Mouse (Mus musculus): Measurements from ENCODE around the gene Retreg3.
A peak's percentile ranks its signal among the peaks of the same experiment; 100 is the strongest.

Retreg3 gene

DNA sequence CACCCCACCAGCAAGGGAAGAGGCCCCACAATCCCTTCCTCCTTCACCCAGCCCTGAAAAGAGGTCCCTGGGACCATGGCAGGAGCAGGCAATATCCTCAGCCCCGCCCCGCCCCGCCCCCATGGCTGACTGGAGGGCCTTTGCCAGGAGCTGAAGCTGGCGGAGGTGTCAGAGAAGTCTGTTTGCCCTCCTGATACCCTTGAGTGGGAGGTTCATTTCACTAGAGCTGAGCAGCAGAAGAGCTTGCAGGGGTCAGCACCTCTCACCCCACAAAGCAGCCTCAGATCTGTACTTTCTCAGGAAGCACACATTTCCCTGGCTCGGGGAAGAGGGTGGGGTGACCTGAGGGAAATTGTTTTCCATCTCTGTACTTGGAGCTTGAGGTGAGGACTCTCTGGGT lies 61.0 kb downstream of the Retreg3 start:
- no peak for DNase-seq (ENCODE audit: extremely low read depth, insufficient read length, low spot score)

DNA sequence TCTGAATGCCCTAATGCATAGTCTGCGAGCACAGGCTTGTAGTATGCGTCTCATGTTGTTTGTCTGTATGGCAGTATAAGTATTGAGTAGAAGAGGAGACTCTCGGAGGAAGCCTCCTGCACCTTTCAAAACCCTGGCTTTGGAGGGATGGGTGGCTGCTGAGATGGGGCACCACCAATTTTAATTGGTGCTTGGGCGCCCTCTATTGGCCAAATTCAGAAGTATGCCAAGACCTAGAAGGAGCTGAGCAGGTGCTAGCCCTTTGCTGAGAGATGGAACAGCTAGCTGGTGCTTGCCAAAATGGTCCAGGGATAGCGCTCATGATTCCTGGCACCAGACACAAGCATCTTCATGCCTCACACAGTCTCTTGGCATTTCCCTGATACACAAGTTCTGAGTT lies 61.8 kb downstream of the Retreg3 start:
- no peak for DNase-seq (ENCODE audit: extremely low read depth, insufficient read length, low spot score)

DNA sequence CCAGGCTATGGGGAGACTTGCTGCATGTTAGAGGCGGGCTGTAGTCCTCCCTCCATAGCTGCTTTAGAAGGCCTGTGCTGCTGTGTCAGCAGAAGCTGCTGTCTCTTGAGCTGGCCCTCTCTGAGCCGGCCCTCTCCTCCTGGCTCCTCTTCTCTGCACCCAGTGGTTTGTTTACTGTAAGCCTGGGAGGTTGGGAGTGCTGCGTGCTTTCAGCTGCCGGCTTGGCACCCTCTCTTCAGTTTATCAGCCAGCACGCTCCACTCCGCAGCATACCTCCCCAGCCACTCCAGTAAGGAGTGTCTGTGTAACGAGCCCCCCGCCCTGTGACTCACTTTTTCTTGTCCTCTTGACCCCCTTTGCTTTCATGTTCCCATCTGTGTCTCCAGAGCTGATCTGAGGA lies 62.8 kb downstream of the Retreg3 start:
- DNase-seq (ENCODE audit: extremely low read depth, insufficient read length, low spot score) = no peak

DNA sequence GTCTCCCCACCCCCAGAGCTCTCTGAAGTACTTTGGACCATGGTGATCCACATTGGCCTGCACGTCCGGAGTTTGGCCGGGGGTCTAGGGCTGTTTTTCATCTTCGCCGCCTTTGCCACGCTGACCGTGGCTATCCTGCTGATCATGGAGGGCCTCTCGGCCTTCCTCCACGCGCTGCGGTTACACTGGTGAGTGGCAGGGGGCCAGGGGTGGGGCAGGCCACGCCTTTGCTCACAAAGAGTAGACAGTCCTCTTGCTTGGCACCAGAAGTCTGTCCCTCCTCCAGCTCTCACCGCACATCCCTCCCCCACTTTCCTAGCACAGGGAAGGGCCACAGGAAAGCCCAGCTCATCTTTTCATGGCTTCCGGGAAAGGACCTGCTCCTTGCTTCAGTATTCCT lies 64.3 kb downstream of the Retreg3 start:
- peak; percentile 66 for DNase-seq (ENCODE audit: extremely low read depth, insufficient read length, low spot score)

DNA sequence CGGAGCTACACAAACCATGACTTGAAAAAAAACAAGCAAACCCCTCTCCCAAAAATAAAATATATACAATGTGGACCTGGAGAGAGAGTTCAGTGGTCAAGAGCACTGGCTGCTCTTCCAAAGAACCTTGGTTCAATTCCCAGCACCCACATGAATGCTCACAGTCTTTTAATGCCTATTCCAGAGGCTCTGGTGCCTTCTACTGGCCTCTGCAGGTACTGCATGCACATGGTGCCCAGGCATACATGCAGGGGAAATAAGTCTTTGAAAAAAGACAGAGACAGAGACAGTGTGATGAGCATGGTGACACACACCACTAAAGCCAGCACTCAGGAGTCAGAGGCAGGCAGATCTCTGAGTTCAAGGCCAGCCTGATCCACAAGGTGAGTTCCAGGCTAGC lies 65.7 kb downstream of the Retreg3 start:
- no peak for DNase-seq (ENCODE audit: extremely low read depth, insufficient read length, low spot score)

- DNase-seq (ENCODE audit: extremely low read depth, insufficient read length, low spot score) = no peak
Measured at GRCm38 (mm10) chr11:101052751-101053473, 66.8 kb downstream of the Retreg3 start.

- no peak for DNase-seq (ENCODE audit: extremely low read depth, insufficient read length, low spot score)
Measured at GRCm38 (mm10) chr11:101051617-101052016, 68.1 kb downstream of the Retreg3 start.

- DNase-seq (ENCODE audit: extremely low read depth, insufficient read length, low spot score) = no peak
Measured at GRCm38 (mm10) chr11:101051051-101051493, 68.6 kb downstream of the Retreg3 start.

GRCm38 (mm10) chr11:101050359-101050758 lies 69.3 kb downstream of the Retreg3 start:
- no peak for DNase-seq (ENCODE audit: extremely low read depth, insufficient read length, low spot score)

DNA sequence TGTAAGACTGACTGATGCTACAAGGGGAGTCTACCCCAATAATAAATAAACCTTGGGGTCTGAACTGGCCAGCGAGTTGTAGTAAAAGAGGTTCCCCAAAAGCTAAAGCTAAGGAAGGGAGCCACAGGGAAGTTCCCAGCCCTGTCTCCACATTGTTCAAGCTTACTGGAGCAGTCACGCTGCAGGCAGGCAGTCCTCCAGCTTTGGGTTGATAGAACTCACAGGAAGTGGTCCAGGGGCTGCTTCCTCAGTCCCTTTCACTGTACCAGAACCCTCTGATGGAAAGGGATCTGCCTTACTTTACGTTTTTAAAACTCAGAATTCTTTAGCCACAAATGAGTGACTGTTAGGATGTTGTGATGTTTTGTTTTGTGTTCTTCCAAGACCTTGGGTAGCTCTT lies 72.2 kb downstream of the Retreg3 start:
- DNase-seq (ENCODE audit: extremely low read depth, insufficient read length, low spot score) = no peak

GRCm38 (mm10) chr11:101046440-101046839 lies 73.3 kb downstream of the Retreg3 start:
- no peak for DNase-seq (ENCODE audit: extremely low read depth, insufficient read length, low spot score)

All from 3134 (cell line).